Mouse (Mus musculus): Measurements from ENCODE around the gene Anapc1.

- TF ChIP-seq CTCF (IDR thresholded peaks at IDR 0.05 in 2 of 3, conservative IDR thresholded peaks at IDR 0.05 in 1 of 3; ENCODE audit: control insufficient read depth in 1 of 3, insufficient read depth in 1 of 3, low read depth in 2 of 3, low read length in 3 of 3, poor library complexity in 1 of 3, severe bottlenecking in 1 of 3) = no peak
- TF ChIP-seq MEF2A (IDR thresholded peaks at IDR 0.05; ENCODE audit: extremely low read depth, insufficient replicate concordance, low read depth, low read length, poor library complexity, severe bottlenecking) = no peak
Measured at GRCm38 (mm10) chr2:128699201-128699885, 12.2 kb upstream of the Anapc1 start.

All from MEL (cell line).